Mouse (Mus musculus): ENCODE data around the gene Krt24.

Krt24 gene

DNA sequence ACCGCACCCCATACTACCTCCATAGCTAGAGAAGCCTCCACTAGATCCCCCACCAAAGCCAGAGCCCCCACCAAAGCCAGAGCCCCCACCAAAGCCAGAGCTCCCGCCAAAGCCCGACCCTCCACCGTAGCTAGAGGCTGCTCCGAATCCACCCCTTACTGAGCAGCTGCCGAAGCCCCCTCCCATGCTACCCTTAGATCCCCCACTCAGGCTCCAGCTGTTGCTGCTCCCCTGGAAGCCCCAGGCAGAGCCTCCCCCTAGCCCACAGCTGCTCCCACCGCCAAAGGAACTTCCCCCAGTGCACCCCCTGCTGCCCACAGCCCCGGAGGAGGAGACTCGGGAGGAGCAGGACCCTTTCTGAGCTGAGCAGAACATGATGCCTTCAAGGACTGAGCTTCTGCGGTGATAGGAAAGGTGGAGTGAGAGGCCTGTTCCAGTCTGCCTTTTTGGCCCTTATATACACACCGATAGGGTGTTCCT is at the start of gene Krt24:
Gene Krt24, minus strand, starts transcription at position 430 of the 480 bp plus-strand sequence.
- DNase-seq (ENCODE audit: low read depth), result no peak

DNA sequence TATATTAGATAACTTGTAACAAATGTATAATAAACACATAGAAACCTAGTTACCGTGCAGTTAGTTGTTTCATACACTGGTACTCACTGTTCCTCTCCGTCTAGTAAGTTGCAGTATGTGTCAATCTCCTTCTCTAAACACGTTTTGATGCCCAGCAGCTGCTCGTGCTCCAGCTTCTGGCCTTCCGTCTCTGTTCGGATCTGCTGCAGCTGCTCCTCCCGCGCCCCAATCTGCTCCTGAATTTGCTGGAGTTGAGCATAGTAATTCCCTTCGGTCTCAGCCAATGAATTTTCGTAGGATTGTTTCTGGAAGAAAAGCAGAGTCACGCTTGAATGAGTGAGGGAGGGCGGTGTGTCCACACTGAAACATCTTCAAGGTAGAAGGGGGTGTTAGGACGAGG is 48.4 kb upstream of the Krt24 start:
- DNase-seq (ENCODE audit: low read depth), result no peak

- no peak for DNase-seq (ENCODE audit: low read depth)
These were observed 44.6 kb upstream of the Krt24 start for GRCm38 (mm10) chr11:99329655-99330054.

- DNase-seq (ENCODE audit: low read depth), result no peak
These were observed 37.8 kb upstream of the Krt24 start, which contains the start of gene Krt25 for GRCm38 (mm10) chr11:99322851-99323250. TSS of gene Krt25 (minus strand) at chr11:99322951.

DNA sequence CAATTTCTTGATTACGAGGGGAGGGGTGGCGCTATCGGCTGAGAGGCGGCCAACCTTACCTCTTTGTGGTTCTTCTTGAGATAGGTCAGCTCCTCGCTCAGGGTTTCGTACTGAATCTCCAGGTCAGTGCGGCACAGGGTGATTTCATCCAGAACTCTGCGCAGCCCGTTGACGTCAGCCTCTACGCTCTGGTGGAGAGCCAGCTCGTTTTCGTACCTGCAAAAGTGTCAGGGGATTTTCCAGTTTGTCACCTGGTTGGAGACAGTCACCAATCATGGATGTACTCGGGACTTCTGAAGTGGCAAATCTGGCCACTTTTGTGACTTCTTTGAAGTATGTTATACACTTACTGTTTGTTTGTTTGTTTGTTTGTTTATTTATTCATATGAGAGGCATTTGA is 36.0 kb upstream of the Krt24 start:
- no peak for DNase-seq (ENCODE audit: low read depth)

GRCm38 (mm10) chr11:99319127-99319526 is 34.1 kb upstream of the Krt24 start:
- no peak for DNase-seq (ENCODE audit: low read depth)

DNA sequence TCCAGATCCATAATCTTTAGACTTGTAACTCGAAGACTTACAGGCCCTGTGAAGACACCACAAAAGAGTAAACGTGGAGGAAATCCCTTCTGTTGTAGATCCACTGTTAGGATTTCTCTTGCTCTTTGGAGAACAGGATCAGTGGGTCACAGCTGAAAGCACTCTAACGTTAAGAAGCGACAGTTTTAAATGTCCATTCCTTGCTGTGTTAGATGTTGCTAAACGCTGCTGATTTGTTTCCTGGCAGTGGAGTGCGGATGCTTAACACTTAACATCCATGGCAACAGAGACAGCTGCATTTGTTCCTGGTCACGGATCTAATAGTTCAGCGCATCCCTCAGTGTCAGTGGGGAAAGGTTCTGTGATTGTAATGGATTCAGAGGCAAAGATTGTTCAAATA is 31.5 kb upstream of the Krt24 start:
- no peak for DNase-seq (ENCODE audit: low read depth)

DNA sequence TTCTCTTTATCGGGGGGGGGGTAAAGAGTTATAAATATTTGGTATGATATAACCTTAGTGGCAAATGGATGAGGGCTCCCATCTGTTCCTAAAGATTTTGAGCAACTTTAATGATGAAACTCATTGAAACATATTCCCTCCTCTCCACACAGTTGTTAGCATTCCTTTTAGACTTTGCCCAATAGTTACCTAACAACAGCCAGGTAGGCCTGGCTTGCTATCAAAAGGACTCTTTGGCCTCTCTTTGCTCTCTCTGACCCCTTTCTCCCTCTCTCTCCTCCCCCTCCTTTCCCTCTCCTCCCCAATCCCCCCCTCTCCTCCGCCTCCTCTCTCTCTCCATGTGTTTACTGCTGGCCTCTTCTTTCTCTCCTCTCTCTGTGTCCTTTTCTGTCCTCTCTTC is 29.5 kb upstream of the Krt24 start:
- no peak for DNase-seq (ENCODE audit: low read depth)

- DNase-seq (ENCODE audit: low read depth), result peak; percentile 4
These were observed 25.8 kb upstream of the Krt24 start for GRCm38 (mm10) chr11:99310882-99311281.

DNA sequence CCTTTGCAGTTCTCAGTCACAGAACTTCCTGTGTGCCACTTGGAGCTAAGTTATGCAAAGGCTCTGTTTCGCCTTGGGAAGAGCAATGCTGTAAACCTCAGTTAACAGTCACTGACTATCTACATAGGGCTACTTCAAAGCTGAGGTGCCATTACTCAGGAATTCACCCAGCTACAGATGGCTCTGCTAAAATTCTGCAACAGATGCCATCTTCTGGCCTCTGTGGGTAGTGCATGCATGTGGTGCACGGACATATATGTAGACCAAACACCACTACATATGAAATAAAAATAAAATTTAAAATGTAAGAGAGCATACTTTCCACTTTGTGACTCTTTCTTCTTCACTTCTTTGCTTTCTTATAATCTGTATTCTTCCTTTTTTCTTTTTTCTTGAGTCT is 22.5 kb upstream of the Krt24 start:
- peak; percentile 18 for DNase-seq (ENCODE audit: low read depth)

DNA sequence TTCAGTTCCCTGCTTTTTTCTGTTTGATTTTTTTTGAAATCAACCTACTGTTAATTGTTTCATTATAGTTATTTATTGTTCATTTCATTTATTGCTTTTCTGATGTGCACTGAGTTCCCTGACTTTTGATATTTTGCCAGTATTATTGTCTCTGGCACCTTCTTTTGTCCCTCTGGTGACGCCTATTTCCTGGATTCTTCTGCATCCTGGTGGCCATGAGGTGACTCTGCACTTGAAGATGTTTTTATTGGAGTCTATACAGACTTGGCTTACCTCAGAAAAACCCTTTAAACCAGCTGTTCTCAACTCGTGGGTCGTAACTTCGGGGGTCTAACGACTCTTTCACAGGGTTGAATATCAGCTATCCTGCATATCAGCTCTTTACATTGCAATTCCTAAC is 10.0 kb upstream of the Krt24 start:
- DNase-seq (ENCODE audit: low read depth), result no peak

- peak; percentile 12 for DNase-seq (ENCODE audit: low read depth)
These were observed 7.8 kb upstream of the Krt24 start for GRCm38 (mm10) chr11:99292846-99293245.

- no peak for DNase-seq (ENCODE audit: low read depth)
These were observed 1.1 kb downstream of the Krt24 start for GRCm38 (mm10) chr11:99284011-99284410.

- no peak for DNase-seq (ENCODE audit: low read depth)
These were observed 1.7 kb downstream of the Krt24 start for GRCm38 (mm10) chr11:99283334-99283733.

DNA sequence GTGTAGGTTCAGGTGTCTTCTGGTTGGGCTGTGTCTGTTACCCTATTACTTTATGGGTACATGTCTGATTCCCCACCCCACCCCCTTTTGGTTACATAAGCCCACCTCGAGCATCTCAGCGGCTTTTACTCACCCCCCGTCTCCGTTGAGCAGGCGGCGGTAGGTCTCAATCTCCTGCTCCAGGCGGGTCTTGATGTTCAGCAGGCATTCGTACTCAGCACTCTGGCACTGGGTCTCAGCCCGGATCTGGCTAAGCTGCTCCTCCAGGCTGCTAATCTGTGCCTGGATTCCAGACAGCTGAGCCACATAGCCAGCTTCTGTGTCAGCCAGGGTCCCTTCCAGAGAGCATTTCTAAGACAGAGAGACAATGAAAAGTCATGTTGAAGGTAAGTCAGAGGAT is 3.9 kb downstream of the Krt24 start:
- no peak for DNase-seq (ENCODE audit: low read depth)

DNA sequence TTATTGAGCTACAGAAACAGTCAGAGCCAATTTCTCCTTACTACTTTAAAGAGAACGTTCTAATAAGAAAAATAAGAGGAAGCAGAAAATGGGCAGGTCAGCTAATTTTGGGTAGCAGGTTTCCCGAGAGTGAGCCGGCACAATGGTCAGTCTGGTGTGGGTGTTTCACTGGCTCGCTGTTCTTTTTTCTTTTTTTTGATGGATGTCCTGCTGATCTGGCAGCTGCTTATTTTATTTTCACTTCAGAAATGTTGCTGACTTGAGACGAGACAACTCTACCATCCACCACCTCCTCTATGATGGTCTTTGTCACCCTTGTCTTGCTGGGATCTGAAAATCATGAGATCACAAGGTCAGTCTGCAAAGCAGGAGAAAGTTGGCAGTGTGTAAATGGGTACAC is 5.1 kb downstream of the Krt24 start:
- DNase-seq (ENCODE audit: low read depth), result no peak

GRCm38 (mm10) chr11:99276786-99277185 is 8.3 kb downstream of the Krt24 start:
- DNase-seq (ENCODE audit: low read depth), result no peak

DNA sequence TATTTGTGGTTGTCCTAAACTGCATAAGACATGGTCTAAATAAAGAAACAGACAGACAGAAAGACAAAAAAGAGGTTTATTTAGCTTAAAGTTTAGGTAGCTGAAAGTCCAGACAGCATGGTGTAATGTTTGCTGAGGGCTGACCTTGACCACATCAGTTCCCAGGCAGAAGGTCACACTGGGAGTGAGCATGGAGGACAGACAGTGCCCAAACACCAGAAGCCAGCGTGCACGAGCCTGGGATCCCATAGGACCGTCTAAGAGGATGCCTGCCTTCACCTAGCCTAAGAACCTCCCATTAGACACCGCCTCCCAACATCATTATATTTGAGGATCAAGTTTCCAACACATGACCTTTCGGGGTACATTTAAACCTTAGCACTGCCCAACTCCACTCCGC is 9.4 kb downstream of the Krt24 start:
- DNase-seq (ENCODE audit: low read depth), result no peak

GRCm38 (mm10) chr11:99272721-99273120 is 12.3 kb downstream of the Krt24 start:
- no peak for DNase-seq (ENCODE audit: low read depth)

- DNase-seq (ENCODE audit: low read depth), result no peak
These were observed 15.9 kb downstream of the Krt24 start for GRCm38 (mm10) chr11:99269192-99269591.

DNA sequence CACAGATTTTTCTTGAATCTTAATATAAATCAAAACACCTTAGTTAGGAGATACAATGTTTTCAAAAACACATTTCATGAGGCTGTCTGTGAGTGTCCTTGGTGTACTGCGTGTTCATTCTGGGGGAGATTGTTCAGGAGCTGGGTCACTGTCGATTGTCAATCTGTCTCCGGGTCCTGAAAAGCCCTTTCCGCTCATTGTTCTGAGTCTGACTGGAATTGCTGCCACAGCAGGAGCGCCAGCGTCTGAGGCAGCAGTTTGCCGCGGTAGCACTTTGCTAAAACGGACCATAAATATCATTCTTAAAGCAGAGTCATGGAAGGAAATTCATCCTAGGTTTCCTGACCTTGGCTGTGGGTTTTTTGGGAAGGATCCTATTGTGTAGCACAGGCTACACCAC is 19.3 kb downstream of the Krt24 start:
- DNase-seq (ENCODE audit: low read depth), result no peak

DNA sequence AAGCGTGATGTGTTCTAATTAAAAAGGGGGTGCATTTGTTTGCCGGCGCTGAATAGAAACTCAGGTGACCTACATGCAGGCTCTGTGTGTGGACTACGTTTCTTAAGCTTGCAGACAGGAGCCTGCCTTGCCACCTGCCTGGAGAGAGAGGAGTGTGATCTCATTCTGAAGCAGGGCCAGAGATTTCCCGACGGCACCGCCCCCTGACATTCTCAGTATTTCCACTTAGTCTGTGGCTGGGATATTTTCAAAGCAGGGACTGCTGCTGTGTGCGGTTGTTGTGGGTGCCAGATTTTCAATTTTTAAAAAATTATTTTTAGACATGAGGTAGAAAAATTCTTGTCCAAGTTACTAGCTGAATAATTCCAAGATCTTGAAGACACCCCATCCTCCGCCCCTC is 19.8 kb downstream of the Krt24 start:
- DNase-seq (ENCODE audit: low read depth), result no peak

- no peak for DNase-seq (ENCODE audit: low read depth)
These were observed 28.8 kb downstream of the Krt24 start for GRCm38 (mm10) chr11:99256213-99256612.

DNA sequence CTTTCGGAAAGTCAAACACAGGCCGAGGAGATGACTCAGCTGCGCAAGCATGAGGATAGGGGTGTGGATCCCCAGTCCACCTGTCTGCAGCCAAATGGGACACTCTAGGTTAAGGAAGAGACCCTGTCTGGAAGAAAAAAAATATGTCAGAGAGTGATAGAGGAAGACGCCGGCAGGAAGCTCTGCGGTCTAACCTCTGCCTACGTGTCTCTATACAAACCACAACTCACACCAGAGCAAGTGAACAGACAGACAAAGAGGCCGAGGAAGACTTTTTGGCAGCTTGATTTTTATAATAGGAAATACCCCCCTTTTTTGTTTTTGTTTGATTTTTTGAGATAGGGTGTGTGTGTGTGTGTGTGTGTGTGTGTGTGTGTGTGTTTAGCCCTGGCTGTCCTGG is 29.7 kb downstream of the Krt24 start:
- no peak for DNase-seq (ENCODE audit: low read depth)

GRCm38 (mm10) chr11:99253893-99254292 is 31.2 kb downstream of the Krt24 start:
- no peak for DNase-seq (ENCODE audit: low read depth)

Data from fibroblast of lung, adult 2 months (primary cell).